9 mouse cellular contexts compared by ENCODE assay signal in the genomic region with DNA sequence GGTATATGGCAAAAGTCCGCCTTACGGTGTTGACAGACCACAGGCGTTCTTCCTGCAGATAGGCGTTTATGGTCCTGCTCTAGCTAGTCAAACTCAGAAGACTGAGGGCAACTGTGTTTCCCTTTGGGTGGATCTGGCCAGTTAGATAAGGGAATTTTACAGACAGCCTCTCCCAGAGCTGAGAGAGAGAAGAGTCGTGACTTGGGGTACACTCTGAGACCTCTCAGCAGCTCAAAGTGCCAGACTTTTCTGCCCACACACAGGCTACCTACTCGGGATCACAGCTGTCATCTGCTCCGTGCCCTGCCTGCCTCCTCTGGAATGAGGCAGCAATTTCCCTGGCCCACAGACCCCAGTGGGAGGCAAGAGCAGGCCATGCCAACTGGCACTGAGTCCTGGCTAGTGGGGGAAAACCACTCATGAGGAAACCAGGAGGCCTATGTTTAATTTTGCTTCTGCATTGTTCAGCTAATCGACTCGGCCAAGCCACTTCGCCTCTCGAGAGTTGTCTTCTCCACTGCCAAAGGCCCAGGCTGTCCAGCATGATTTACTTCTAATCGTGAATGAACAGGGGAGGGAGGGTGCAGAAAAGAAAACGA. TPM values are rescaled to one million over a fixed set of nuclear protein-coding genes. Genes with fewer than 3 reads are reported as not detected.
DNase-seq lines count a peak whose midpoint lies in the region; ATAC-seq lines count a peak whose summit lies in the region.
"Had no signal": no experiment of that assay in that cellular context is flagged by ENCODE, and none has a peak within 500 bp of the region (broad histone marks: within the 10 kb centered on the region; RNA-seq: fewer than 3 reads in every experiment).

No protein-coding gene starts in this region.

- H3K36me3 ChIP-seq in embryonic facial prominence, embryonic 13.5 days = no peaks in the 10 kb centered on the region
- H3K36me3 ChIP-seq in liver, embryonic 13.5 days = no peaks in the 10 kb centered on the region

- no peak overlapping the region for H3K4me2 ChIP-seq in embryonic facial prominence, embryonic 13.5 days
- H3K4me2 ChIP-seq in liver, embryonic 13.5 days = peak overlapping the region; percentile 69

- H3K27ac ChIP-seq in embryonic facial prominence, embryonic 13.5 days = peak overlapping the region; percentile 4; the same call in 1 of the 2 replicates
- H3K27ac ChIP-seq in liver, embryonic 13.5 days = peak overlapping the region; percentile 98
- H3K27ac ChIP-seq: kidney, postnatal 0 days had no signal

- WGBS in embryonic facial prominence, embryonic 13.5 days = 67% methylated on average over 13 of the region's 13 CpGs
- WGBS in liver, embryonic 13.5 days (ENCODE audit: insufficient replicate concordance) = 11% methylated on average over 13 of the region's 13 CpGs

- H3K4me1 ChIP-seq in embryonic facial prominence, embryonic 13.5 days = peaks cover 32% of the 10 kb centered on the region
- H3K4me1 ChIP-seq in liver, embryonic 13.5 days (replicated peaks) = peaks cover 54% of the 10 kb centered on the region

- intact Hi-C loops in heart, postnatal 25 days (cut with DNase I) = no loop called here

- DNase-seq in layer of hippocampus, adult 8-10 months (ENCODE audit: low spot score in 2 of 2) = peak; percentile 22 to 30
- DNase-seq in layer of hippocampus, adult 9-10 months (ENCODE audit: low spot score) = no peak
- DNase-seq in brain, adult 2 months (ENCODE audit: low read depth, low spot score) = peak; percentile 50
- DNase-seq in heart, postnatal 25 days (ENCODE audit: low spot score) = peak; percentile 26
- DNase-seq in liver, embryonic 13.5 days = peak; percentile 70
- DNase-seq in spleen, postnatal 36 days (ENCODE audit: low spot score in 2 of 2) = no peak
- DNase-seq in urinary bladder, postnatal 25 days (ENCODE audit: low spot score) = no peak

- no peak overlapping the region for H3K9ac ChIP-seq in embryonic facial prominence, embryonic 13.5 days
- H3K9ac ChIP-seq in liver, embryonic 13.5 days = peak overlapping the region; percentile 76

- no peak overlapping the region for H3K4me3 ChIP-seq in embryonic facial prominence, embryonic 13.5 days
- H3K4me3 ChIP-seq in liver, embryonic 13.5 days (replicated peaks) = peak overlapping the region; percentile 31

- no peak for ATAC-seq in embryonic facial prominence, embryonic 13.5 days (ENCODE audit: insufficient number of reproducible peaks, insufficient read depth, low FRiP score, low TSS enrichment, low read depth)
- ATAC-seq in liver, embryonic 13.5 days (ENCODE audit: low read depth) = peak; percentile 95

- peaks cover 8% of the 10 kb centered on the region for H3K27me3 ChIP-seq in embryonic facial prominence, embryonic 13.5 days
- H3K27me3 ChIP-seq in liver, embryonic 13.5 days = peaks cover 36% of the 10 kb centered on the region

- no peaks in the 10 kb centered on the region for H3K9me3 ChIP-seq in embryonic facial prominence, embryonic 13.5 days
- H3K9me3 ChIP-seq in liver, embryonic 13.5 days (replicated peaks) = no peaks in the 10 kb centered on the region

RNA-seq across cellular contexts. Expression of gene Slc2a1, which starts 31.3 kb away (rescaled TPM):
- total RNA-seq in layer of hippocampus, adult 8-10 months (2022) = 10 to 100 TPM; 86.4 to 96.6 (median 91.0) TPM
- 116 and 123 TPM in 2 replicates for polyA plus RNA-seq in embryonic facial prominence, embryonic 13.5 days (2015; fragmentation: Nextera tagmentation; extraction: Ambion mirVana)
- 1 to 10 TPM; 7.3 to 8.0 TPM for total RNA-seq in heart, postnatal 25 days (2021)
- polyA plus RNA-seq in liver, embryonic 13.5 days (2015; fragmentation: Nextera tagmentation; extraction: Ambion mirVana) = 272 and 303 TPM in 2 replicates

Comparison
In these comparisons a context has a peak if more than half of its experiments do, and no peak if none do; other contexts are left out.
1. DNase-seq: peak in layer of hippocampus, adult 8-10 months (2 of 2), brain, adult 2 months (single experiment), heart, postnatal 25 days (single experiment) and liver, embryonic 13.5 days (single experiment); none in layer of hippocampus, adult 9-10 months (single experiment), spleen, postnatal 36 days (0 of 2) and urinary bladder, postnatal 25 days (single experiment).
2. RNA of gene Slc2a1, which starts 31.3 kb away (total RNA-seq): 86.4 to 96.6 TPM in layer of hippocampus, adult 8-10 months; 7.3 to 8.0 TPM in heart, postnatal 25 days; every median in the first group is over 4 times any median in the second.